Mouse (Mus musculus): ENCODE results near the gene Olfr1390.
"Not testable (repeated sequence)": the region's sequence is repeated elsewhere in the genome, so short reads cannot be mapped to it uniquely, and the experiment has no call there.

DNA sequence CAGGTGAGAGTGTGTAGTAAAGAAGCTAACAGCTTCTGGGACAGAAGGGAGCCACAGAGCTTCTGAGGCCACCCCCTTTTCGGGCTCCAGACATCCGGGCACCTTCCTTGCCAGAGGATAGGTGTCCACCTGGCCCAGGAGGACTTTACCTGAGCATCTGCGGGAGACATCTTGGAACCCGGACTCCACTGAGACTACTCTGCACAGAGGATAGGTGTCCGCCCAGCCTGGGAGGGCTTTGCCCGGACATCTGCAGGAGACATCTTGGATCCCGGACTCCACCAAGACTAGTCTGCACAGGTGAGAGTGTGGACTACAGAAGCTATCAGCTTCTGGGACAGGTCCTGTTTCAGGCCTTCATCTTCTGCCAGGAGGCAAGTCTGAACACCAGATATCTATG lies 51.1 kb downstream of the Olfr1390 start:
- TF ChIP-seq CTCF (IDR thresholded peaks at IDR 0.05; ENCODE audit: low read depth, low read length); POLR2A (IDR thresholded peaks at IDR 0.05; ENCODE audit: borderline replicate concordance, low read depth, low read length): not testable (repeated sequence)

Data from bone marrow macrophage, adult 2 months (primary cell).